Mouse (Mus musculus) heart, postnatal 4 days (tissue): ENCODE results near the gene Ccdc50. TPM values are rescaled to one million over a fixed set of nuclear protein-coding genes. Genes with fewer than 3 reads are reported as not detected.

Source experiments
- DNase-seq: peaks from one replicate; pipeline ENCODE4 v3.0.0; 2021
- total RNA-seq, 2 experiments: library from RNA; stranded (reverse); gene quantifications; 2 replicates each; pipeline ENCODE4 v1.2.3; 2021

Gene Ccdc50
- 10 to 100 TPM; 61.1 to 64.5 TPM for total RNA-seq

- DNase-seq: peak; percentile 83
Observed at GRCm38 (mm10) chr16:27388761-27389451, at the start of gene Ccdc50. TSS of gene Ccdc50 (plus strand) at chr16:27388869.

GRCm38 (mm10) chr16:27347521-27347920 is 41.1 kb upstream of the Ccdc50 start:
- DNase-seq: no peak

GRCm38 (mm10) chr16:27348359-27348758 is 40.3 kb upstream of the Ccdc50 start:
- no peak for DNase-seq

- DNase-seq: no peak
Observed at GRCm38 (mm10) chr16:27349235-27349634, 39.4 kb upstream of the Ccdc50 start.

GRCm38 (mm10) chr16:27349878-27350532 is 38.7 kb upstream of the Ccdc50 start:
- no peak for DNase-seq

GRCm38 (mm10) chr16:27354464-27354863 is 34.2 kb upstream of the Ccdc50 start:
- no peak for DNase-seq

GRCm38 (mm10) chr16:27360059-27360458 is 28.6 kb upstream of the Ccdc50 start:
- no peak for DNase-seq

- DNase-seq: no peak
Observed at GRCm38 (mm10) chr16:27370191-27370590, 18.5 kb upstream of the Ccdc50 start, which contains the start of gene Uts2b. TSS of gene Uts2b (minus strand) at chr16:27370239.

- DNase-seq: no peak
Observed at GRCm38 (mm10) chr16:27370700-27371099, 18.0 kb upstream of the Ccdc50 start.

- DNase-seq: no peak
Observed at GRCm38 (mm10) chr16:27374139-27374538, 14.5 kb upstream of the Ccdc50 start.

GRCm38 (mm10) chr16:27375318-27375717 is 13.4 kb upstream of the Ccdc50 start:
- no peak for DNase-seq

GRCm38 (mm10) chr16:27376556-27376955 is 12.1 kb upstream of the Ccdc50 start:
- DNase-seq: no peak

- DNase-seq: no peak
Observed at GRCm38 (mm10) chr16:27382217-27382616, 6.5 kb upstream of the Ccdc50 start.

GRCm38 (mm10) chr16:27384893-27385603 is 3.6 kb upstream of the Ccdc50 start:
- no peak for DNase-seq

- no peak for DNase-seq
Observed at GRCm38 (mm10) chr16:27385649-27386048, 3.0 kb upstream of the Ccdc50 start.

- no peak for DNase-seq
Observed at GRCm38 (mm10) chr16:27386850-27387407, 1.7 kb upstream of the Ccdc50 start.

GRCm38 (mm10) chr16:27387634-27388611 is 746 bp upstream of the Ccdc50 start:
- no peak for DNase-seq

- peak; percentile 17 for DNase-seq
Observed at GRCm38 (mm10) chr16:27389534-27390282, 1.0 kb downstream of the Ccdc50 start.

GRCm38 (mm10) chr16:27390306-27390705 is 1.6 kb downstream of the Ccdc50 start:
- no peak for DNase-seq

- no peak for DNase-seq
Observed at GRCm38 (mm10) chr16:27391845-27392244, 3.2 kb downstream of the Ccdc50 start.
